In the genomic region with DNA sequence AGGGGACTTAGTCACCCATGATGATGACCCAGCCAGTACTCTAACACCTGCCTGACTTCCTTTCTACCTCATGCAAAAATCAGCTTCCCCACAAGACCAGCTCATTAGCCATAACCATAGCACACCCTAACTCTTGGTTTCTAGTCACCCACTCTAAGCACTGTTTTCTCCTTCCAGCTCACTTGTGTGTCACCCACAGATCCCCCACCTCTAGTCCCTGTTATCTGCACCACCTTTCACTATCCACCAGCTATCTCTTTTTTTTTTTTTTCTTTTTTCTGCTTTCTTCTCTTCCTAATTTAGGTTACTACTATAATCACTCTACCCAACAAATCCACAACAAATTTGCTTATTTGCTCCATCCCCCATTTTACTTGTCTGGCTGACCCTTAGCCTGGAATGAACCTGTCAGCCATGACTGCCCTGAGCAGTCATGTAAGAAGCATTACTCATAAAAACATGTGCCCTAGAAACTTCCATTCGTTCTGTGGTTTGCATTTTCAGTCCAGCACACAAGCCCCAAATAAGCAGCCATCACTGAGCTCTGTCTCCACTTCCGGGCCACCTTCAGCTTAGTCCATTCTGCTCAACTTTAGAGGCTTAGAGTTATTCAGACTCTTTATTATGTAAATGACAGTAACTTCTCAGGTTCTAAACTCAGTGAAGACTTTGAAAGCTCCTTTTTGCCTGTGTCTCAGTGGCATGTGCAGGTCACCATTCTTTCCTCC, we compare ENCODE assay signal across 2 mouse cellular contexts.
TF ChIP-seq lines count a peak whose summit lies in the region.

No protein-coding gene starts in this region.

TF ChIP-seq in CH12.LX, 34 proteins besides CTCF, POLR2A, EP300 and RAD21 (continued from another document):
- no peak for TF ChIP-seq NELFE (IDR thresholded peaks at IDR 0.05; ENCODE audit: low read depth, low read length)
- no peak for TF ChIP-seq PAX5 (IDR thresholded peaks at IDR 0.05; ENCODE audit: low read length)
- TF ChIP-seq KAT2A (IDR thresholded peaks at IDR 0.05; ENCODE audit: insufficient replicate concordance, low read length) = 0 out of 2 replicates have a peak, but pooled peaks have one; percentile 33
- TF ChIP-seq JUN (IDR thresholded peaks at IDR 0.05; ENCODE audit: insufficient read depth, low read depth, low read length) = no peak; the same call in 1 of the 2 replicates
- TF ChIP-seq E2F4 (IDR thresholded peaks at IDR 0.05; ENCODE audit: insufficient replicate concordance, low read depth, low read length) = no peak
- peak; percentile 81 for TF ChIP-seq ELF1 (IDR thresholded peaks at IDR 0.05; ENCODE audit: low read depth, low read length)
- no peak for TF ChIP-seq UBTF (IDR thresholded peaks at IDR 0.05; ENCODE audit: low read depth, low read length)
- peak; percentile 22; the same call in 1 of the 2 replicates for TF ChIP-seq ZNF384 (IDR thresholded peaks at IDR 0.05; ENCODE audit: low read depth, low read length)
- no peak; the same call in 1 of the 2 replicates for TF ChIP-seq MAFK (IDR thresholded peaks at IDR 0.05; ENCODE audit: insufficient replicate concordance, low read length)
- TF ChIP-seq IRF4 (IDR thresholded peaks at IDR 0.05; ENCODE audit: low read depth, low read length) = peak; percentile 39; the same call in 1 of the 2 replicates
- TF ChIP-seq TCF12 (IDR thresholded peaks at IDR 0.05; ENCODE audit: low read depth, low read length) = 0 out of 2 replicates have a peak, but pooled peaks have one; percentile 20
- TF ChIP-seq POLR2AphosphoS2 (IDR thresholded peaks at IDR 0.05; ENCODE audit: low read depth, low read length) = no peak
- no peak for TF ChIP-seq CHD2 (IDR thresholded peaks at IDR 0.05; ENCODE audit: low read length)
- no peak for TF ChIP-seq MAZ (IDR thresholded peaks at IDR 0.05; ENCODE audit: low read depth, low read length)
- TF ChIP-seq GABPA (IDR thresholded peaks at IDR 0.05; ENCODE audit: insufficient replicate concordance, low read depth, low read length) = no peak
- no peak for TF ChIP-seq RCOR1 (conservative IDR thresholded peaks at IDR 0.05; ENCODE audit: low read depth, low read length)
- TF ChIP-seq HCFC1 (IDR thresholded peaks at IDR 0.05; ENCODE audit: low read depth, low read length) = no peak
- TF ChIP-seq BHLHE40 (IDR thresholded peaks at IDR 0.05; ENCODE audit: low read depth, low read length) = peak; percentile 79
- TF ChIP-seq ZKSCAN1 (IDR thresholded peaks at IDR 0.05; ENCODE audit: borderline replicate concordance, low read depth, low read length) = no peak
- TF ChIP-seq MAX (IDR thresholded peaks at IDR 0.05; ENCODE audit: low read length) = peak; percentile 62
- peak; percentile 14; the same call in 1 of the 2 replicates for TF ChIP-seq JUND (conservative IDR thresholded peaks at IDR 0.05; ENCODE audit: low read depth, low read length)
- no peak for TF ChIP-seq ZMIZ1 (IDR thresholded peaks at IDR 0.05; ENCODE audit: low read depth, low read length)
- no peak for TF ChIP-seq USF2 (conservative IDR thresholded peaks at IDR 0.05; ENCODE audit: low read depth, low read length)
- no peak for TF ChIP-seq USF1 (IDR thresholded peaks at IDR 0.05; ENCODE audit: low read depth, low read length)
- no peak; the same call in 1 of the 2 replicates for TF ChIP-seq SIN3A (IDR thresholded peaks at IDR 0.05; ENCODE audit: low read length)
- peak; percentile 57 for TF ChIP-seq ETS1 (conservative IDR thresholded peaks at IDR 0.05; ENCODE audit: low read depth, low read length)
- TF ChIP-seq MEF2A (IDR thresholded peaks at IDR 0.05; ENCODE audit: borderline replicate concordance, low read depth, low read length) = peak; percentile 8; the same call in 1 of the 2 replicates
- no peak for TF ChIP-seq ZC3H11A (IDR thresholded peaks at IDR 0.05; ENCODE audit: low read depth, low read length)
- TF ChIP-seq MXI1 (IDR thresholded peaks at IDR 0.05; ENCODE audit: low read depth, low read length) = no peak
- TF ChIP-seq NRF1 (IDR thresholded peaks at IDR 0.05; ENCODE audit: low read depth, low read length) = no peak
- peak; percentile 12; the same call in 1 of the 2 replicates for TF ChIP-seq MYC (IDR thresholded peaks at IDR 0.05; ENCODE audit: low read depth, low read length)

TF ChIP-seq in MEL, 35 proteins besides CTCF, POLR2A, EP300 and RAD21 (continued from another document):
- 0 out of 2 replicates have a peak, but pooled peaks have one; percentile 18 for TF ChIP-seq TCF12 (IDR thresholded peaks at IDR 0.05; ENCODE audit: low read depth, low read length)
